Mouse (Mus musculus) cerebellum, postnatal 10 days (tissue): ENCODE data around the gene Hoxb2.

Experiments used
- DNase-seq, 2 experiments: peaks; one replicate each; pipeline ENCODE4 v3.0.0; 2021; ENCODE audit warnings: mixed read lengths in 2 of 2

Hoxb2 gene

DNA sequence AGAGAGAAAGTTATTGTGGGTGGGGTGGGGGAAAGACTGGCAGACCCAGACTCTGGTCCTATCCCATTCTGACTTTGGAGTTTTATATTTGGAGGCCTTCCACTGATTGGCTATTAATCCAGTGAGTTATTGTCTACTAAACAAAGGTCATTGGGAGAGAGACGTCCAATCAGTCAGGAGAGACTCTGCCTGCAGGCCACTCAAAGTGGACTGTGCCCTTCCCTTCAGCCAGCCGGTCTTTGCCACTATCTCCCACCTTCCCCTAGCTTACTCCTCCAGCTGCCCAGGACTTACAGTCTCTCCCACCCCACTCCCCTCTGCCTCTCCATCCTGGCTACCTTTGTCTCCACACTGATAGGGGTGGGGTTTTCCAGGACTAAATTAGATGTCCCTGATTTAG, 13.7 kb upstream of the Hoxb2 start:
- no peak for DNase-seq

DNA sequence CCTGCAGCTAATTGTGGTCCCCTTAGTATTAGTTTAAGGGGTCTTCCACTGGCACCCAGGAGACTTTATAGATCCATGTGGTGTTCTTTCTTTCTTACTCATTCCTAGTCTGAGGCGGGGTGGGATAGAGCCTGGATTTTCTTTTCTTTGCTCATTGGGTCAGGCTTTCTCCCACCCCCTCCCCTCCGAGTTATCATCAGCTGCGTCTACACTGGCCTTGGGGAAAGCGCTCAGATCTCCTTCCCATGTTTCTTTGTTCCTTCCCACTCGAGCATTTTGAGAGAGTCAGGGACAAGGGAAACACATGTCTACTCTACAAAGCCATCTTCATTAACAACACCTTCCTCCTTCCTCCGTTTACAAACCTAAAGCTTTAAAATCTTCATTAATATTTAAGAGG, 13.3 kb upstream of the Hoxb2 start:
- DNase-seq: no peak

DNA sequence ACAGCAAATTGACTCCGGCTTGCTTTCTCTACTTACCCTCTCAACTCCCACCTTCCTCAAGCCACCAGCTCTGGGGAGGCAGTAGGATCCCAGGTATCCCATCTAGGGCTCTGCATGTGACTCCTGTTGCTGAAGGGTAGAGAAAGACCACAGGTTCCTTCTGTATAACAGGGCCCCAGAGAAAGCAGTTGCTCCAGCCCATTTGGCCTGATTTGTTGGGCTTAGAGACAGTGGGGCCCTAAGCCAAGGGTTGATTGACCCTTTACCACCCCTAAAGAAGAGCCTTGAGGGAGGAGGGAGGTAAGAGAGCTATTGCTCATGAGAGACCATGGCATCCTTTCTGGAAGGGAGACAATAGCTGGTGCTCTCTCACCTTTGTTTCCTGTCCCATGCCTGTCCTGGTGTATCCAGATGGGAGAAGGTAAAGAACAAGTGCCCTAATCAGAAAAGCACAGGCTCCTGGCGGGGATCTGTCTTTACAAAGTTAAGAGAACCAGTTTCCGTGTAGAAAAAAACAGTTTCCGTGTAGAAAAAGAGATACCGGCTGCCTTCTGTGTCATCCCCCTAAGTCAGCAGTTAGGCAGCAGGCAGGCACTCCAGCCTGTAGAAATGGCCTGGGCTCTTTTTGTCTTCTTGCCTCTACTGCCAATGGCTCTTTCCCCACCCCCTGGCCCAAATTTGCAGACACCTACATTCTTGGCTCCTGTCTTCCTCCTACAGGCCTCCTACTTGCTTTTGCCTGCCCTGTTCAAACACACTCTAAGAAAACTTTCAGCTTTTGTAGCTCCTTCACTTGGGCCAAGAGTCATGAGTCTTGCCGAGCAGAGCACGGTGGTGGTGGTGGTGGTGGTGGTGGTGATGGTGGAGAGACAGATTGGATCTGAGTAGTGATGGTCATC, 11.1 kb upstream of the Hoxb2 start:
- DNase-seq: no peak

DNA sequence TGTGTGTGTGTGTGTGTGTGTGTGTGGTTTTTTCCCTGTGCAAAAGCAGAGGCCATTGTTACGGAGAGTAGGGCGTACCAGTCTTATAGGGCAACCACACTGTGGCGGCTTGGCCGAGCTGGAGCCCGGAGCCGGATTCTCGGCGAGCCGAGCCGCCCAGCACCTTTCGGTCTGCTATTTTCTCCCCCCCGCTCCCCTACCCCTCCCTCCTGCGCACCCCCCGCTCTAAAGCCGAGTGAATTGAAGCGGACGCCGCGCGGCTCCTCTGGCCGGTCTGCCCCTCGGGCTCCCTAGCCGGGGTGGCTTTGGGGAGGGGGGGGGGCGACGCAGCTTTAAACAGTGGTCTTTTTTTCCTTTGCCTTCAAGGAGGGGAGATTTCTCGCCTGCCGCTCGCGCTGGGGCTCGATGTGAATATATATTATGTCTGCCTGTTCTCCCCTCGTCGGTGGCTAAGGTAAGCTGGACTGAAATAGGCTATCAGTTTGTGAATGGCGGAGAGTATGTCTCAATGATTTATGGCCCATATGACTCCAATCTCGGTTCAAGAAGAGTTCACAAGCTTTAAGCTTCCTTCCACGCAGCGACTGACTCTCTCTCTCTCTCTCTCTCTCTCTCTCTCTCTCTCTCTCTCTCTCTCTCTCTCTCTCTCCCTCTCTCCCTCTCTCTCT, 9.5 kb upstream of the Hoxb2 start:
- DNase-seq: no peak

DNA sequence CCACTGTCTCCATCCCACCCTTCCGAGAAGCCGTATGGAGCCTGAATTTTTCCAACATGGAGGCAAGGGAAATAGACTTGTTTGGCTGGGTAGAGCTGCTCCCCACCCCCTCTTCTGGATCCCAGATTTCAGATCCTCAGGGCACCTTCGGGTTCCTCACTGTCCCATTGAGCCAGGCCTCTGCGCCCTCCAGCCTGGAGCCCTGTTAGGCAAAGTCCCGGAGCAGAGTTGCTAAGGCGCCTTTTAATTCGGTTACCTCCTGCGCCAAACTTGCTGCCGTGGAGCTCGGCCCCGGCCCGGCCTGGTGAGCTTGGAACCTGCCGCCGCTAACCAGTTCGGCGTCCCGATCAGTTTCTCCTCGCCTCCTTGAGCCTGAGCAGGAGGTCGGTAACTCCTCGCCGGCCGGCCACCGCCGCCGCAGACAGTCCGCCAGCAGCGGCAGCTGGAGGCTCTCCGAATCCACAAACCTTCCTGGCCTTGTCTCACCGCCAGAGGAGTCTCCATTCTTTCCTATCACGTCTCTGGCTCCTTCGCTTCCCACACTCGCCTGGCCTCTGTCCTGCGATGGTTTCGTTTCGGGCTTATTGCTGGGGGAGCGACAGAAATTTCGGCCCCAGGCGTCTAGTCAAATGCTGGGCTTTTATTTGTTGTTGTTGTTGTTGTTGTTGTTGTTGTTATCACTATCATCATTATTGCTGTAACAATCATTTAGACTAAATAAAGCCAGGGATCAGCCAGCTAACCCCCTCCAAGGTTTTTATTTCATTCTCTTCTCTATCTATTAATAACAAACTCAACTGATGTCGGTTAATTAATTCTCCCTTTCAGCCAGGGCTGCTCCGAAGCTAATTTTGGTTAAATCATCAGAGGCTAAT, 8.4 kb upstream of the Hoxb2 start:
- peak; percentile 38 to 45 for DNase-seq

DNA sequence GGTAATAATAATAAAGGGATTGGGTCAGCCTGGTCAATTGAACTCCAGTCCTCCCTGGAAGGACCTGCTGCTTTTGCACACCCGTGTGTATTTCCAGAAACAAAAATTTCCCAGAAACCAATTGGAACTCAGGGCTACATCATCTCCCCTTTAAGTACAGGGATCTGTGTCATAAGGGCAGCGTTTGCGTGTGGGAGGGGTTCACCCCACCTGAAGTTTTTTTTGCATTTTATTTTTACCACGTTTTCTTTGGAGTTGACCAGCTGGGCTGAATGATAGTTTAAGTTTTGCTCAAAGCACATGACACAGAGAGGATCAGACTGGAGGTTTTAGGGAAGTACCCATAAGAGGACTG, 7.8 kb upstream of the Hoxb2 start:
- DNase-seq: no peak

DNA sequence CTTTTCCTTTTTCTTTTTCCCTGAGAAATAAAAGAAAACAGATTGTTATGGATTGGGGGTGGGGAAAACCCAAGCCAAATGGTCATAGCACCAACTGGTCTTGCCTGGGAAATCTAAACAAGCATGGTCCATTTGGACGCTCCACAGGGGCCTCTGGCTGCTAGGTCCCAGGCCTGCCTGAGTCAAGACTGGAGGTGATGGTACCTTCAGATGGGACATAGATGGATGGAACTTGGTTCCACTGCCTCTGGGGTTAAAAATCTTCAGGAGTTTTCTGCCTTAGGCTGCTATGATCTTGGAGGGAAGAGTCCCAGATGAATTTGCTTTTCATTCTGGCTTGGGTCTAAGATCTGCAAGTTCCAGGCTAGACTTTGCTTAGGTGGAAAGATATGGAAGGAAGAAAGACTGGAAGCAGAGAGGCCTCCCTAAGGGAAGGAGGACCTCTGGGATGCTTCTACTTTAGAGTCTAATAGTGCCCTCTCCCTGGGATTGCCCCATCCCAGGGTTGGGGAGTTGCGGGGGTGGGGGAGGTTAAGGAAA, 7.0 kb upstream of the Hoxb2 start:
- no peak for DNase-seq

DNA sequence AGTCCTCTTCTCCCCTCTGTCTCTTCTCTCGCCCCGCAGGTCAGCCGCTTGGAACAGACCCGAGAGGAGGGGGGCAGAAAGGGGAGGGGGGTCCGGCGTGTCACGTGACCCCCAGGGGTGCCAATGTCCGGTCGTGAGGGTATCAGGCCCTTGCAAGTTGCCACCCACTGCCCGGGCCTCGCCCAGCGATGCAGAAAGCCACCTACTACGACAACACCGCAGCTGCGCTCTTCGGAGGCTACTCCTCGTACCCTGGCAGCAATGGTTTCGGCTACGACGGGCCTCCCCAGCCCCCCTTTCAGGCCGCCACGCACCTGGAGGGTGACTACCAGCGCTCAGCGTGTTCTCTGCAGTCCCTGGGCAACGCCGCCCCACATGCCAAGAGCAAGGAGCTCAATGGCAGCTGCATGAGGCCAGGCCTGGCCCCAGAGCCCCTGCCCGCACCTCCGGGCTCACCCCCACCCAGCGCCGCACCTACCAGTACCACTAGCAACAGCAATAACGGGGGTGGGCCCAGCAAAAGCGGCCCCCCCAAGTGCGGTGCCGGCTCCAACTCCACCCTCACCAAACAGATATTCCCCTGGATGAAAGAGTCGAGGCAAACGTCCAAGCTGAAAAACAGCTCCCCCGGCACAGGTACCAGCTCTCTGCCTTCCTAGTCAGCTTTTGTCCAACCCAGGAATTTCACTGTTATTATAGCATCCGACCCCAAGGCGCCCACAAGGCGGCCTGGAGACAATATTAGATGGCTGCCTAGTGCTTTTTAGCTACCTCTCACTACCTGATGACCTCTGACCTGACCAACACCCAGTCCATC, 6.1 kb upstream of the Hoxb2 start:
- no peak for DNase-seq

DNA sequence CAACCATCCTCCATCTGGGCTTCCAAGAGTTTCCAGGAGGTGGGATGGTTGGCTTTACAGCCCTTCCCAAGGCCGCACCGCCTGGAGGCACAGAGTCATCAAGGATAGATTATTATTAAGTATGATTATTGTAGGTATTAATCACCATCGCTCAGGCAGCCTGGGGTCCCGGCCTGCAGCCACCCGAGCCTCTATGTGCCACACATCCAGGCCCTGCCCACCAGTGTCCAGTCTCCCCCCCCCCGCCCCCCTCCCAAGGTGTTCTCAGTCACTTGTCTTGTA, 5.5 kb upstream of the Hoxb2 start:
- no peak for DNase-seq

DNA sequence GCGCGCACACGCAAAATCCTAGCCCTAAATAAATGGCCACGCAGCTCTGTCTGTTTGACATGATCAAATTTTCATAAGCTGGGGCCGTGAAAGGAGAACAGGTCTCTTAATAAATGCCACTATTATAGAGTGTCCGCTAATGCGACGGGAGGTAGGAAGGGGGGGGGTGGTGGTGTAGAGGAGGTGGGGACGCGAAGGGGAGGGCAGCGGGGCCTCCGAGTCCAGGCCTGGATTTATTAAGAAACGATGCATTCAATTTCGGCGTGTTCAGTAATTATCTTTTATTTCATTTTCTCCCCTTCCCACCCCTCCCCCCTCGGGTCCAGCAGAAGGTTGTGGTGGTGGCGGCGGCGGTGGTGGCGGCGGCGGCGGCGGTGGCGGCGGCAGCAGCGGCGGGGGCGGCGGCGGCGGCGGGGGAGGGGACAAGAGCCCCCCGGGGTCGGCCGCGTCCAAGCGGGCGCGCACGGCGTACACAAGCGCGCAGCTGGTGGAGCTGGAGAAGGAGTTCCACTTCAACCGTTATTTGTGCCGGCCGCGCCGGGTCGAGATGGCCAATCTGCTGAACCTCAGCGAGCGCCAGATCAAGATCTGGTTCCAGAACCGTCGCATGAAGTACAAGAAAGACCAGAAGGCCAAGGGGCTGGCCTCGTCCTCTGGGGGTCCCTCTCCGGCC, 5.0 kb upstream of the Hoxb2 start:
- DNase-seq: peak; percentile 30 to 38

DNA sequence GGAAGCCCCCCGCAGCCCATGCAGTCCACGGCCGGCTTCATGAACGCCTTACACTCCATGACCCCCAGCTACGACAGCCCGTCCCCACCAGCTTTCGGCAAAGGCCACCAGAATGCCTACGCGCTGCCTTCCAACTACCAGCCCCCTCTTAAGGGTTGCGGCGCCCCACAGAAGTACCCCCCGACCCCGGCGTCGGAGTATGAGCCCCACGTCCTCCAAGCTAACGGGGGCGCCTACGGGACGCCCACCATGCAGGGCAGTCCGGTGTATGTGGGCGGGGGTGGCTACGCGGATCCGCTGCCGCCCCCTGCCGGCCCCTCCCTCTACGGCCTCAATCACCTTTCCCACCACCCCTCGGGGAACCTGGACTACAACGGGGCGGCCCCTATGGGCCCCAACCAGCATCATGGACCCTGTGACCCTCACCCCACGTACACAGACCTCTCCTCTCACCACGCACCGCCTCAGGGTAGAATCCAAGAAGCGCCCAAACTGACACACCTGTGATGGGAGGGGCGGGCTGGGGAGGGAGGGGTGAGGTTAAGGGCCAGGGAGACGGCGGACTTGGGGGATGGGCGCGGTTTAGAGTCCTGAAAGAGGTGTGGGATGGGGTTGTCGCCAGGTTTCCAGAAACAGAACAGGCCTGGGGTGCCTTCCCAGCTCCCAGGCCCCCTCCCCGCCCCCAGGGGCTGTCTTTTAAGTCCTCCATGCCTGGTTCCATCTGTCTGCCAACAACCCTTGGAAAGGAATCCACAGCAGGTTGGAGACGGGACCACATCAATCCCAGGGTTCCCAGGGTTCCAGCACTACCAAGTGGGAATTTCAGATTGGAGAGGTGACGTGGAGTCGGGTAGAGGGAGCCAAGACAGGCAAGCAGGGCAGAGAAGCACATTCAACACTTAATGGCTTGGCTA, 4.2 kb upstream of the Hoxb2 start:
- no peak for DNase-seq

DNA sequence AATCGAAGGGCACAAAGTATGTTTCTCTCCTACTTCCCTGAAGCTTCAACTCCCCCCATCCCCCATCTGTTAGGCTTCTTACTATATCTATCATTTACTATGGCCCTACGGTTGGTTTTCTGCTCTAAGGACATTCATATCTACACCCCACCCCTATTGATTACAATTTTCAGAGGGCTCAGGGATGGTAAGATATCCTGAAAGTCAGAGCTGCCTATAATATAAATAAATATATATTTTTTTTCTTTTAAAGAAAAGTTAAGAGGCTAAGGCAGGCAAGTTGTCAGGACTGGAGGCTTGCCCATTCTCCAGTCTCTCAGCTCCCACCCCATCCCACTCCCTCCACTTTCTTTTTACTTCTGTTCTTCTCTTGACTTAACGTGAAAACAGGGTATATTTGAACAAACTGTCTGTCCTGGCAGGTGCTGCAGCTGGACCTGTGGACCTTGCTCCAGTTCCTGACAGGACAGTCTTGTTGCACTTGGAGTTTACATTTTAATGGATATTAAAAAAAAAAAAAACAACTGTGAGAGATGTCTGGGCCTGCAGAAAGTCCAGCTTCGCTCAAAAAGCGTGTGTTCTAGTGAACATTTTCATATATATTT, 3.3 kb upstream of the Hoxb2 start:
- no peak for DNase-seq

DNA sequence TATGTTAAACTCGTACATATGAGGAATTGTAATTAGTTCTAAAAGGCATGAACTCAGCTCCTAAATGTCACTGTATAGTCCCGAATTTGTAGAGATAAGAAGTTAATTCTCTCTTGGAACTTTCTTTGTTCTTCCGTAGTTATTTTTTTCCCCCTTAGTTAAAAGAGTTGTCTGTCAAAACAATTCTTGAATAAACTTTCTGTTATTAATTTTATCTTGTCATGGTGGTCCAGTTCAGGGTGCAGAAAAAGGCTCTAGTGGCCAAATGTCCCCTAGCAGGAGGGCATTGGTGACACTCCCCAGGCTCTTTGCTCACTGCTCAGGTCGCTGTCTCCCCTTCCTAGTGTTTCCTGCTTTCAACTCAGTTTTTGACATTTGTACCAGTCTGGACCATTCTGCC, 2.6 kb upstream of the Hoxb2 start:
- DNase-seq: no peak

DNA sequence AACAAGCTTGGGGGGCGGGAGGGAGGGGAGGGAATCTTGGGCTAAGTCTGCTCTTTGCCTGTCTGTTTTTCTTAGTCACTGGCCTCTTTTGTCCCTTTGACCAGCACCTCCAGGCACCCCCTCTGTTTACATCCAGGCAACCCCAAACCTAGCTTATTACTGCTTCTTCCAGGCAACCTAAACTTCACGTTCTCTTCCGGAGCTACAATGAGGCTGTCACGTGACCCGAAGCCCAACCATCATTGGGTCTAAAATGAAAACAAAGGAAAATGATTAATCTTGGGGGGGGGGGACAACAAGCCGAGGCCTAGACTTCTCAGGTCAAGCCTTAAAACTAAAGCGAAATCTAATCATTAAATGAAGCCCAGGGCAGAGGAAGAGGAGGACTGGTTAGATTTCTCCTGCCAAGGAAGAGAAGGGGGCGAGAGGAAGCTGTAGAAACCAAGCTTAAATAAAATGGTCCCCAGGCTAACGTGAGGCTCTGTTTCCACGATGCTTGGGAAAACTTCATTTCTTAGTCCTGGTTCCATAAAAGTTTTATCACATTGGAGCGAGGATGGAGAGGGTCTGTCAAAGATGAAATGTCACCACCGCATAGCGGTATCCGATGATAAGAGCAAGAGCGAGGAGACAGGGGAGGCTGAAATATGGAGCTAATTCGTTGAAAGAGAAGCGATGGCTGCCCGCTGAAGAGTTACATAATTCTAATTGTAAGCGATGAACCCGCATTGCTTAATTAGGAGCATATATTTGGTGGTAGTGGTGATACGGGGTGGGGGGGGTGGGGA, 2.0 kb upstream of the Hoxb2 start:
- no peak for DNase-seq

DNA sequence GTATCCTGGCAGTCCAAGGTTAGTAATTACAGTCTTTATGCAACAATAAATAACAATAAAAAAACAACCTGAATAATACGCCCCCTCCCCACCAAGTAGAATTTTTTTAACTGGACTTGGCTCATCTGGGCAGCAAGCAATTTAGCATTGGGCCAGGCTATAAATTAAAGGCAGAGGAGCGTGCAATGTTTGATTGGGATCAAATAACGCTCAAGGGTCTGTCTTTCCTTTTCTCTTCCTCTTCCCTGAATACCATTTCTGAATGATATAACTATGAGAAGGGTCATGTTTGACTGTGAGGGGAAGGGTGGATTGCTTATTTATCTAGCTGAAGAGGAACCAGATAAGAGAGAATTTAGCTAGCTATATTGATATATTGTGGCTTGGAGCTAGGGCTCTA, 1.3 kb upstream of the Hoxb2 start:
- no peak for DNase-seq

DNA sequence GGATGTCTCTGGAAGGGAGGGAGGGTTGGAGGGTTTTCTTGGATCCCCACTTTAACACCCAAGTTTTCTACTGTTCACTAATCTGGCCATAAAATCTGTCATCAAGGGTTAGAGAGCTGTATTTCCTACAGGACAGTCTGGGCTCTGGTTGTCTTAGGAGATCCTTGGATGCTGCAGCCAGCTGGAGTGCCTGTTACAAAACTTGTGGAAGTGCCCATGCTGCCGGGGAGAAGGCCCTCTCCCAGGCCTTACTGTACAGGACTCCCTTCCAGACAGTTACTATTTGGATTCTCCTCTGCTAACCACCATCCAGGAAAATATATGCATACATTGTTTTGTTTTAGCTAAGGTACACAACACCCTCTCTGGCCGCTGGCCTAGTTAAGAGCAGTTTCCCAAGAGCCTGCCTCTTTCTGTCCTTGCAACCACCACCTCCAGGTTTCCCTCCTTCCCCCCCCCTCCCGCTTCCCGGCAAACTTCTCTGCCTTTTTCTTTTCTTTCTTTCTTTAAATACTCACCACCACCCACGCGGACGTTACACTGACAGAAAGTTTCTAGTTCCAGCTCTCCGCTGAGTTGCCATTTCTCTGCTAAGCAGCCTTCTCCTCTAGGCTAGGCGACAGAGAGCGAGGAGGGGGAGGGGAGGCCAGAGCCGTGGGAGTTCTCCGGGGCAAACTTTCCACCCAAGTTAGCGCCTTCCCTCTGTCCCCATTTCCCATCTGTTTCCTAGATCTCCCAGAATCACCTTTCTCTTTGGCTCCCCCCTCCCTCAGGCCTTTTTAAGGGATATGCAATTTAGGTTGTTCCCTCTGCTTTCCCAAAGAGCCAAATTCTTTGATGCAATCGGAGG, 609 bp upstream of the Hoxb2 start:
- peak in 1 of 2 experiments; percentile 21 for DNase-seq

DNA sequence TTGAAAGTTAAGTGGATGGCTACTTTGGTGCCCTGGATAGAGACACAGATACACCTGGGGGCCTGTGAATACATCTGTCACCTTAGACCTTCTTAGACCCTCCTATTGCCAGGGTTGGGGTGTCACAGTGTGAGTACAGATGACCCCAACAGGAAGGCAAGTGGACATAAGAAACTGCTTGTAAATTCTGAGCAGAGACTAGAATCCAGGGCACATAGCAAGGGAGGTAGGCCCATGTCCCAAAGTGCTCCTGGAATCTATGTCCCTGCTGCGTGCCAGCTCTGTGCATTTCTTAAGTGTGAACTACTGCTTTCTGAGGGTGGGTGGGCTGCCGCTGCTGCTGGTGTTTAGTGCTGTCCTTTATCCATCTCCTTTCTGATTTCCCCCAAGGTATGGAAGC, 466 bp downstream of the Hoxb2 start:
- DNase-seq: no peak

DNA sequence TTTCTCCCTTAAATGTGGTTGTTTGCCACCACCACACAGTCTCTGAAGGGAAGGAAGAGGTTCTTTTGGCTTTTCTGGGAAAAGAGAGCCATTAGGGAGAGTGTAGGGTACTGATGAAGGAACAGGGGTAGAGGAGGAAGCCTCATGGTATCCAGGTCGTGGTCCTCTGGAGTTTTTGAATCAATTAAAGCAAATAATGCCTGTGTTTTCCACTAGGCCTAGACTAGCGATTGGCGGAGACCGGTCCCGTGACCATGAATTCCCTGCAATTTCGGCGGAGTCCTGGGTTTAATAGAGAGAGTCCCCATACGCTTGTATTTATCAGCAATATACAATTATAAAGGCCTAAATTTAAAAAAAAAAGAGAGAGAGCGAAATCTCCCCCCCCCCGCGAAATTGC, 987 bp downstream of the Hoxb2 start:
- DNase-seq: peak in 1 of 2 experiments; percentile 17

DNA sequence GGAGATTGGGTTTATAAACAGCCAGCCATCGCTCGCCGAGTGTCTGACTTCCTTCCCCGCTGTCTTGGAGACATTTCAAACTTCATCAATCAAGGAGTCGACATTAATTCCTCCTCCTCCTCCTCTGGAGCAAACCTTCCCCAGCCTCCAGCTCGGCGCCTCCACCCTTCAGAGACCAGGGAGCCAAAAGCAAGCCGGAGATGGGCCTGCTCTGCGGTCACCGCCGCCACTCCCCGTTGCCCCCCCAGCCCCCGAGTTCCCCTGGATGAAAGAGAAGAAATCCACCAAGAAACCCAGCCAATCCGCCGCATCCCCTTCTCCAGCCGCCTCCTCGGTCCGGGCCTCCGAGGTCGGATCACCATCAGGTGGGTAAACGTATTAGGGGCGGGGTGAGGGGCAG, 1.5 kb downstream of the Hoxb2 start:
- DNase-seq: no peak
